Mouse (Mus musculus) layer of hippocampus, adult 11-12 months (tissue): Measurements from ENCODE around the gene Mrpl43.
"Not testable (repeated sequence)": the region's sequence is repeated elsewhere in the genome, so short reads cannot be mapped to it uniquely, and the experiment has no call there.

Experiments used
- DNase-seq: peaks from one replicate; pipeline ENCODE4 v3.0.0; 2022; ENCODE audit warnings: low spot score

Mrpl43 gene

DNA sequence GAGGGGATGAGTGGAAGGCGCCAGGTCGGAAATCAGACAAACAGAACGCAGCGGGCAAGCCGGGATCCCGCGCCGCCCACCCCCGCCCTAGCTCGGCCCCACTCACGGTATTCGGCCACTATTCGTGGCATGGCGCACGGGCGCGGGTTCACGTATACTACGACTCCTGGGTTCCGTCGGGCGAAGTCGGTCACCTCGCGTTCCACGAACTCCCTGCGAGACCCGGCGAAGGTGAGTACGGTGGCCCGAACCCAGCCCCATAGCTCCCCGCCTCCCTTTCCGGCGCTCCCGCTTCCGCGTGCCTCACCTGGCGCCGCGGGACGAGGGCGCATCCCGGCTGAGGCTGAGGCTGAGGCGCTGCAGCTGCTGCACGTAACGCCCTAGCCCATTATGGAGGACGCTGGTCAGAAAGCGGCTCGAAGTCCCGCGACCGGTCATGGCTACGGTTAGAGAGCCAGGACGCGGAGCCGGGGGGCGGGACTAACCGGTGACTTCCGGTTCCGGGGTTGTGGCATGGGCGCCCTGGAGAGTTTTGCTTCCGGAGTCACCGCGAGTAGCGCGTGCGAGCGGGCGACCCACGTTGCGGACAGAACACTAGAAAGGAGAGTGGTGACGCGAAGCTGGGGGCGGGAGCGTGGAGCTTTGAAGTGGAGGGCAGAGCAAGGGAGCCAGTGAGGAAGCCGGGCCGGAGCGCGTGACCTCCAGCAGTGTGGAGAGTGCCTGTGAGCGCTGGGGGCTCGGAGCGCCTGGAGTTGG, at the start of gene Mrpl43:
Mrpl43 (minus strand) TSS at position 486 of the 756 bp plus-strand sequence.
- peak; percentile 97 for DNase-seq

DNA sequence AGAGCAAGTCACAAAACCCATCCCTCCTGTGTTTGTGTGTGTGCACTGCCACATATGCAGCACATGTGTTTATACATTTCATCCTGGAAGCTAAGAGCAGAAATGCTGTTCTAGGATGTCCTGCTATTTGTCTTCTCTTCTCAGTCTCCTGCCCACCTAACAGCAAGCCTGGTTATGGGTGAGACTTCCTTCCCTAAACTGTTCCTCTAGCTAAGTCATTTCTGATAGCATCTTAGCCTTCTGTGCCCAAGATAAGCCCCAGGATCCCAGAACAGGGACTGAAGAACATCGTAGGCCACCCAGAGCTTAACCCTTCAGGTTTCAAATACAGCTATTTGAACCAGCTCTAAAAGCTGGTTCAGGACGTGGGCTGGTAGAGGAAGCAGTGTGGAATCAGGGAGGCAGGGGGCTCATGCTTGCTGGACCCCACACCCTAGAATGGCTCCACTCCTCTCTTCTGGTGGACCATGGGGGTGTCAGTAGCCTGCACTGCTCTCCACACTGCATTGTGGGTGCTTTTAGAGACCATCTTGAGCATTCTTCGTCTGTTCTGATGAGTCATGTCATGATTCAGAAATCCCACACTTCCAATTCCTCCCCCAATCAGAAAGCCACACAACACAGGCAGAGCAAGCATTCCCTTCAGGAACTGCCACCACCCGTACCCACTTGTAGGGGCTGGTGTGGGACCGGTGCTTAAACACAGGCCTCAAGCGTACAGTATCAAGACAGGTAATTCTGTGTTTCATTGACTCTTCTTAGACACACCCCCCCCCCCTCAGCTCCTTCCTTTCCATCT, 48.8 kb upstream of the Mrpl43 start:
- no peak for DNase-seq

DNA sequence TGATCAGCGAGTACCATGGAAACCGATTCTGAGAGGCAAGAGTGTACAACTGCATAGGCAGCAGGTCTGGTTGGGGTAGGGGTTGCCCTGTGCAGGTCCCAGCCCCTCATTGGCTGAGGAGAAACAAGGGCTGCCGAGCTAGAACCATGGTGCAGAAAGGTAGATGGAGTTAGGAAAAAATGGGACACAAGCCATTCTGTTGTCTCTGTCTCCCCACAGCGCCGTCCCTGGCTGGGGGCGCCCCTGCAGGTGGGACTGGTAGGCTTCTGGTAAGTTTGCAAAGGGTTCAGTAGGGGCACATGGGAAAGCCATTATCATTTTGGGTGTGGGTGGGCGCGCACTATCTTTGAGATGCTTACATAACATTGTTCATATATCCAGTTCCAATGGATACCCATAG, 47.2 kb upstream of the Mrpl43 start:
- no peak for DNase-seq

DNA sequence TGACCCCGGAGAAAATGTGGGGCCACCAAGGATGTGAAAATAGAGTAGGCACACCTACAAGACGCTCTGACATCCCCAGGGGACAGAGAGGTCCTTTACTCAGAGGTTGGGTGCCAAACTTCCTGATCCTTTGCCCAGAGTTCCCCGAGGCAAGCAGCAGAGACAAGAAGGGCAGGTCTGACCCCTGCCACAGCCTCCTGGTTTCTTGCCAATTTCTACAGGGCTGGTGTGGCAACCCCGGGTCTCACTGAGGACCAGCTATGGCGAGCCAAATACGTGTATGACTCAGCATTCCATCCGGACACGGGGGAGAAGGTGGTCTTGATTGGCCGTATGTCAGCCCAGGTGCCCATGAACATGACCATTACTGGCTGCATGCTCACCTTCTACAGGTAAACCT, 43.3 kb upstream of the Mrpl43 start:
- no peak for DNase-seq

DNA sequence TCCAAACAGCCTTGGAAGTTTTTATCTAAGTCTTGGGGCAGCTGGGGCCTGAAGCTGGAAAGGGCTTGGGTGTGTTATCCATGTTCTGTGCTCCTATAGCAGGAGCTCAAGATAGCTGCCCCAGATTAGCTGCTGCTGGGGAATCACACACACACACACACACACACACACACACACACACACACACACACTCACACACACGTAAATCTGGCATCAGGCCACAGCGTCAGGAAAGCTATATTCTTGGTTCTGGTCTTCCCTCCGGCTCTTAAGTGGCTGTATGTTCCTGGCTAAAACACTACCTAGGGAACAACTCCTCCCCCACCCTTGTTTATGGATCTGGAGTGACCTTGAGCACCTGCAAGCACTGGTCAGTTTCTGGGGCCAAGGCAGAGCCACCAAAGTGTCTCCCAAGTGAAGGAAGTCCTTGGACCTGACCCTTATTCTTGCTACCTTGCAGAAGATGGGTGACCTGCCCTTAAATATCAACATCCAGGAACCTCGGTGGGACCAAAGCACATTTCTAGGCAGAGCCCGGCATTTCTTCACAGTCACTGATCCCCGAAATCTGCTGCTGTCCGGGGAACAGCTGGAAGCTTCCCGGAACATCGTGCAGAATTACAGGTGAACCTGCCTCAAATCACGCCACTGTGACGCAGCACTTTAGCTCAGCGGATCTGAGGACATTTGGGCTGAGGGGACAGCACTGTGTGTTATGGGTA, 42.6 kb upstream of the Mrpl43 start:
- DNase-seq, result no peak

DNA sequence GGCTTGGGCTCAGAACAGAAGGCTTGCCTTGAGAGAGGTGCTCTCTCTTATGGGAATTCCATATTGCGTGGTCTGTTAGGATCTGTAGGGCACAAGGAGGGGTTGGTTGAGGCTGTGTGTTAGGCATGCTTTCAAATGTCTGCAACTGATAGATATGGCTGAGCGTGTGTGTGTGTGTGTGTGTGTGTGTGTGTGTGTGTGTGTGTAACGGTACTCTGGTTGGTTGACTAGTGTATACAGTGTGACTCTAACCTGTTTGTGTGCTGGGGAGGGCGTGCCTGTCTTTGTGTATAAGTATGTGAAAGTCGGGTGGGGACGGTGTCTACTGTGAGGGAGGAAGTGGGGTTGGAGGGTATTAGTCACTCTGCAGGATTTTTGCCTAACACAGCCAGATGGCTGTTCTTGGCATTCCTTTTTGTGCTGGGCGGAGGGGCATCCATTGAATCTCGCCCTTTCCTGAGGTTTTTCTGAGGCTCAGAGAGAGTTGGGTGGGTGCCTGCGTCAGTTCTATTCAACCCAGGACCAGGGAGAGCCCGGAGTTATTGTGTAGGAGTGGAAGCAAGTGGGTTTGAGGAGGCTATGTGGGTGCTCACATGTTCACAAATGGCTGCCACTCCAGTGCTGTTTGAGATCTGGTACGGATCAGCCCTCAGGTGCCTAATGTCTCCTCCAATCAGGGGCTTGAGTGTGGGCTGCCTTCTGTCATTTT, 41.8 kb upstream of the Mrpl43 start:
- DNase-seq, result peak; percentile 82

DNA sequence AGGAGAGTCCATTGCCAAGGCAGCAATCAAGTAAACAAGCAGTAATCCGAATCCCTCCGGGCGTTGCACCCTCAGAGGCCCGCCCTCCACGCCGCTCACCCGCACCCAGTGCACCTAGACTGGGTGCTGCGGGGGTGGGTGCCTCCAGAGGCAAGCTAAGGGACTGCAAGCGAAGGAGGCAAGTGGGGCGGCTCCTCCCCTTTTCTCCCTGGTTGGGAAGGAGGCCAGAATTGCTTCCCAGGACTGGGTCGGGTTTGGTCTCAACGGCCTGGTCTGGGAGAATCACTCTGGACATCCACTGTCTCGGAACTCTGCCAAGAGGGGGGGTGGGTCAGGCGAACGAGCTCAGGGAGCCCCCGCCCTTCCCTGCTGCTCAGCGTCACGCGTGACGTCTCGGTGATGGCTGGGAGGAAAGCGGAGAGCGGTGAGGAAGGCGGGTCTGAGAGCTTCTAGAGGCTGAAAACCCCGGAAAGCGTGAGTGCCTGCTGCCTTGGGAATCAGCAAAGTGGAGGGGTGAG, 41.2 kb upstream of the Mrpl43 start, which contains the start of gene Sfxn3:
Sfxn3 (plus strand) TSS at position 87 of the 518 bp plus-strand sequence.
- peak; percentile 93 for DNase-seq

DNA sequence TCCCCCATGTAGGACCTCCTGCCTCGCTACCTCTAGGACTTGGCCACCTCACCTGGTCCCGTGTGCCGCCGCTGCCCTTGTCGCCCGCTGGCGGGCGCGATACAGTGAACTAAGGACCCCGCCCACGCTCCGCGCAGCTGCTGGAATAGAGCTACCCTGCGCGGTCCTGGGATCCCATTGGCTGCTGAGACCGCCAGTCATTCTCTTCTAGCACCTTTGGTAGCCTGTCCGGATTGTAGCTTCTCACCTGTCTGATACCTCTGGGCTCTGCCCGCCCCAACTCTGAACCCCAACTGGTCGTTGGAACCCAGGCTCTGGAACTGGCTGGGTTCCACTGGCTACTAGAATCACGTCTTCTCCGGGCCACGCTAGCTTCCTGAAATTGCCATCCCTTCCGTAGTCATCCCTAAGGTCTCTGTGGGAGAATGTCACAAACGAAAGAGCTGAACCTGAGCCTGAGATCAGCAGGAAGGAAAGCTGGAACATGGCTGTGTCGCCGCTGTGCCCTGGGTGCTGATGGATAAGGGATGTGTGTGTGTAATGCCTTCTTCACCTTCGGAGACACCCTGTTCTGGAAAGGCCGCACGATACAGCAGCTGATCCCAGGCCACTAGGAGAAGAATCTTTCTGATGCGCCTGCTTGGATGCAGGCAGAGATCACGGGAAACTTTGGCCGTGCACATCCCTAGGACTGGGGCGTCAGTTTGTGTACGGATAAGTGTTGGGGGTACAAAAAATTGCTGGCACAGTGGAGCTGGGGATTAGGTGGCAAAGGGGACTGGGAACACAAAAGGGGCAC, 40.5 kb upstream of the Mrpl43 start:
- DNase-seq, result peak; percentile 88

DNA sequence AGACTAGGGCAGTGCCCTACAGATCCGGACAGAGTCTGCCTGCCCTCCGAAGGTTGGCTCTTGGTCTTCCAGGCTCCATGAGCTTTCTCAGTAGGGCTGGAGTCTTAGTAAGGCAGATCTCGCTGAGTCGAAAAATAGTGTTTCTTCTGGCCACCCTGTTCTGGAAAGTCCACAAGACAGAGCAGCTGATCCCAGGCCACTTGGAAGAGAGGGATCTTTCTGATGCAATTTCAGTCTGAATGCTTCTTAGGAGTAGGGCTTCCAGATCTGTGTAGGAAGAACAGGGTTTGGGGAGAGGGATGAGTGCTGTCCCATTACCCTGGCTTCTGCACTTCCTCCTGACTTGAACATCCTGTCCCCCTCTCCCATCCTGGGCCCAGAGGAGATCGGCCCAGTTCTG, 39.4 kb upstream of the Mrpl43 start, which contains the start of gene Pdzd7:
Pdzd7 (minus strand) TSS at position 67 of the 400 bp plus-strand sequence.
- no peak for DNase-seq

DNA sequence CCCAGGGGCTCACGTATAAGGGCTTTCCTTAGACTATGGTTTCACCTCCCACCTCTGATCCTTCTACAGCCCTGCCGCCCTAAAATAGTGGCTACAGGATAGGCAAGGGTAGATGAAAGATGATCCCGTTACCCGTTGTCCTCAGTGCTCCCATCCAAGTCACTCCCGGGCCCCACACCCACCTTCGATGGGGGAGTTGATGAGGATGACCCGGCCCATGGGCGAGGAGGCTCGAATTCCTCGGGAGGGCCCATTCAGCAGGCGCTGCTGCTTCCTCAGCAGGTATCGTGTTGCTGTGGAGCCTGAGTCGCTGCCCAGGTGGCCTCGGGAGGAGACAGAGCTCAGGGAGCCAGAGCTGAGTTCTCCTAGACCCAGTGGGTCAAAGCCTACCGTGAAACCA, 39.0 kb upstream of the Mrpl43 start:
- no peak for DNase-seq

DNA sequence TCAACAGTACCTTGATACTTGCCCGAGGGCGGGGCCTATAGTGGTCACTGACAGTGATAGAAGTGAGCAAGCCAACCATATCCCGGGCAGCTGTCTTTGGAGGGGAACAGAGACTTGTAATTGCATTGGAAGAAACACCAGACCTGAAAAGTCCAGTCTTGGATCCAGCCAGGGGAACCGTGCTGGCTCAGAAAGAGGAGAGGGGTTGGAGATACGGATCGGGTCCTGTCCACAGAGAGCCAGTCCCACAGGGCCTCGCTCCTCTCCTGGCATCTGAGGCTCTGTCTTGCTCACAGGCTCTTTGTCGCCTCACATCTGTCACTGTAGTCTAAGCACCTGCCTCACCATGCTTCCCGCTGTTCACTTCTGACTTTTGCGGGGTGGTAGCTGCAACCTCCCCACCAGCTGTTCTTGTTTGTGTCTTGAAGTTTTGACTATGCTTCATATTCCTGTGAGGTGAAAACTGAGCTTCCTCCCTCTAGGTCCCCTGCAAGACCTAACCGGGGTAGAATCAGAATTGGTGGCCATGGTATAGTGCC, 38.2 kb upstream of the Mrpl43 start:
- no peak for DNase-seq

DNA sequence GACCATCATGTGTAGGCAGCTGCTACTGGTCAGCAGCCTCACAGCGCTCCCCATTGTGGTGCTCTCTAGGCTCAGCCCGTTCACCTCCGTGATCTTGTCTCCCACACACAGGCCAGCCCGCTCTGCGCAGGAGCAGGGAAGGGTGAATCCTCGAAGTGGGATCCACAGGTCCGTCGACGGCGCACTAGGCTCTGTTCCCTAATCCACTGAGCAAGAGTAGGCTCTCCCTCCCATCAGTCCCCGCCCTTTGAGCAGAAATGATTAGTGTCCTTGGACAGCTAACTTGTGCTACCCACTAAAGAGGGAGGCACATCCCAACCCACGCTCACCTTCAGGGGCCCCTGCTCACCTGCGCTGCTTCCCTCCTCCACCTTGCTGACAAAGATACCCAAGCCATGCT, 34.0 kb upstream of the Mrpl43 start:
- no peak for DNase-seq

DNA sequence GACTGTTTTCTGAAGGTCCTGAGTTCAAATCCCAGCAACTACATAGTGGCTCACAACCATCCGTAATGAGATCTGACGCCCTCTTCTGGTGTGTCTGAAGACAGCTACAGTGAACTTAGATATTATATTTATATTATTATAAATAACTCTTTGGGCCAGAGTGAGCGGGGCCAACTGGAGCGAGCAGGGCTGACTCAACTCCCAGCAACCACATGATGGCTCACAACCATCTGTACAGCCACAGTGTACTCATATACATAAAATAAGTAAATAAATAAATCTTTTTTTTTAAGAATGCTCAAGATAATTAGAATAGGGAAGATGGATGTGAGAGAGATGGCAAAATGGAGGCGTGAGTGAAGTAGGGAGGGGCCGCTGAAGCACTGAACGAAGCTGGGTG, 32.0 kb upstream of the Mrpl43 start:
- DNase-seq, result not testable (repeated sequence)

DNA sequence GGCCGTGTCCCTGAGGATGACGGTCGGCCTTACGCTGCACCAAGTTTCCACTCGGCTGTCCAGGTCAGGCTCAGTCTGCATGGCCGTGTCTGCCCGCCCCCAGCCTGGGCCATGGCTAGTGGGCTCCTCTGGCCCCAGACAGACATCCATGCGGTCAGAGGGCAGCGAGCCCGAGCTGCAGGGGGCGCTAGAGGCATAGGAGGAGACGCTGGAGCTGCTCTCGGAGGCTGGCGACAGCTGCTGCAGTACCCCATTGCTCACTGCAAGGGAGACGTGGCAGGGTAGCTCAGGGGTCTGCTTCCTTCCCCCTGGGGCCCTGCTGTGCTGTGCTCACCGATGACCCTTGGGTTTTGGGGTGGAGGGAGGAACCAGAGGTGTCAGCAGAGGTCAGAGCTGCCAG, 30.6 kb upstream of the Mrpl43 start:
- DNase-seq, result no peak

DNA sequence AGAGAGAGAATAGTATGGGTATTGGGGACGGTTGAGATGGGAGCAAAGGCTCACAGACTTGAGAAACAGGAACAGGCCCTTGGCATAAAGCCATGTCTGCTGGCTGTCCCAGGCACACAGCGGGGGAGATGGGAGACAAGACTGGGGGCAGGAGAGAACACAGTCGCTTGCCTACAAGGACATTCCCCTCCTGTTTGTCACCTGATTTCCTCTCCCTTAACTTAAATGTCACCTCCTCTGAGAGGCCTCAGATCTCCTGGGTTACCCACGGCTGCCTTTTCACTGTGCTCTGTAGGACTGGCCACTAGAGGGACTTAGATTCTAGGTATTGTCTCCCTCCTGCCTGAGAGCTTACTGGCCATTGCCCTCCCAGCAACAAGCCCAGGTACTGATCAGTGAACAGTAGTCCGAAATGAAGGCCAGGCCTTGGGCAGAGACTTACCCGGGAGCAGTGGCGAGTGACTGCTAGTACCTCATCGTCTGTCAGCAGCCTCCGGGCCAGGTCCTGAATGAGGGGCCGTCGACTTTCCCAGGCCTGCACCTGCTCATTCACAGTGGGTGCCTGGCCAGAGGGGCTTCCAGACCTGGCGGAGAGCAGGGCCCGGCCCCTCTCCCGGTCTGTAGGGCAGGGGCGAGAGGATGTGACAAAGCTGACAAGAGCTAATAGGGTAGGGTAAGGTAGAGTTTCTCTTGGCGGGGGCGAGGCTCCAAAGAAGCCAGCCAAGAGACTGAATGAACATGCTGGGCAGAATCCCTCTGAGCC, 26.5 kb upstream of the Mrpl43 start:
- DNase-seq, result no peak

DNA sequence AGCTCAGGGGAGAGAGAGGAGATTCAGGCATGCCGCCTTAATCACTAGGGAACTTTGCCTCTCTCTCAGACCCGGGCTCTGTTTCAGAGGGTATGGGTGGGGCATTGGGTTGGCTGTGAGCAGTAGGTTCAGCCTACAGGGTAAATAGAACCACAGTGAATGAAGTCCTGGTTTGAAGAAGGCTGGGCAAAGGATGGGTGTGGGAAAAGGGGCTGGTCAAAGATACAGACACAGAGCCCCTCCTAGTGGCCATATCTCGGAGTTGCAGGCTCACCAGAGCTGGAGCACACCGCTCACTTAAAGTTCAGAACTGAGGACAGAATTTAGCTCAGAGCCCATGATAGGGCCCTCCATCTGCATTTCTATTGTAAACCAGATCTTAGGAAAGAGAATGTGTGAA, 25.5 kb upstream of the Mrpl43 start:
- peak; percentile 86 for DNase-seq

DNA sequence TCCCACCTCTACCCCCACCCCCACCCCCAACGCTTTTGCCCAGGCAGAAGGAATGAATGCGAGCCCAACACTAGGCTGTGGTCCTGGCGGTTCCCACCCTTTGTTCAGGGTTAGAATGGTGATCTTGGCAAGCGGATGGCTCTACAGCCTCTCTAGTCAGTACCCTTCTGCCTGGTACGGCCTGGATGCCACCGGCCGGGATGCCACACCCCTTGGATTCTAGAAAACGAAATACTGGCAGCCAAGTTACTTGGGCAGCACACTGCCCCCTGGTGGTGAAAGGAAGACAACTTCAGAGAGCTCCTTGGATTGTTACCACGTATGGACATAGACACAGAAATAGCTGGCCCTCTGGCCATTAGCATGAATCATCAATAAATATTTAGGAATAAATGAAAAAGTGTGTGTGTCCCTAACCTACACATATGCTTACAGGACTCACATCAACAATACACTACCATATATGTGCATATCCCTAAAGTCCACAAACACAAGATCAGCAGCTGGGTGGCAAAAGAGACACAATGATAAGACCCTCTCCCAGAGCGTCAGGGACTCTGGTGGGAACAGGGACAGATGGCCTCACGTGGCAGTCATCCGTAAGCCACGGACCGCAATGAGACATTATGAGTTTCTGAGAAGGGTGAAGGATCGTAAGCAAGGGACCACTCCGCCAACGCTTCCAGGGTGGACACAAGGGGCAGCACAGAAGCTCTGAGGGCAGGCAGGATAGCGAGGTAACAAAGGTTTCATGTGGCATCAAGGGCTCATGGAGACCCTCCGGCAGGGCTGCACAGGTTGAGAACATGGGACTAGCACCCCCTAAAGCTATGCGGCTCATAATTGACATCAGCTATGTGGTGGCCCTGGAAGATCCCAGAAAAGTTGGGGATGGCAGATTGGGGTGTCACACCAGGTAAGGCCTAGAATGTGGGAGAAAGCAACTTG, 24.8 kb upstream of the Mrpl43 start:
- peak; percentile 89 for DNase-seq

DNA sequence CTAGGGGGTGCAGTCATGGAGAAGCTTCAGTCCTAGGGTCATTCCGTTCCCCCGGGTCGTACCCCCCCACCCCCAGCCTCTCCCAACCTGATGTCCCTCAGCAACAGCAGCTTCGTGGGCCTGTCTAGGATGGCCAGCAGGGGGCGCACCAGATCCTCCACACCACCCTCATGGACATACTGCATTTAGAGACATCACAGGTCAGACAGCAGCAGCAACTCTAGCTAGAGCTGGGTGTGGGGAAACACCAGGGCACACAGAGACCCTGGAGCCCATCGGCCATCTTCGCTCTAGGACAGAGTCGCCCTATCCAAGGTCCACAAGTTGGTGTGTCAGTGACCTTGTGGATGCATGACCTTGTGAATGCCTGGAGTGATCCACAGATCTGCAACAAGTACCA, 23.9 kb upstream of the Mrpl43 start:
- peak; percentile 76 for DNase-seq

DNA sequence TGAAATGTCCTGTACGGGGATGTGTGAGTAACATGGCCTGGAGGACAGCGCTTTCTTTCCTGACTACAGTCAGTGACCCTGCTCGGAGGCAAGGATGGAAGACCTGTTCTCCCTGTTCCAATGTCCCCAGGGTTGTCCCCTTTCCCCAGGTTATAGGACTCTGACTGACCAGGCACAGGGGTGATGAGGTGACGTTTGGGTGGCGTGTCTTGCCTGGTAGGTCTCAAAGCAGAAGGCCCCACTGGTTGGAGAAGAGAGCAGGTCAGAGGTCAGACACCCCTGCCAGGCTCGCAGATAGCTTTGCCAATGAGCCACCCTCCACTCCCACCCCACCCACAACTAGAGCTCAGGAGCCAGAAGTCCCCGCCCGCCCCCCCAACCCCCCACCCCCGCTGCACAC, 23.3 kb upstream of the Mrpl43 start:
- no peak for DNase-seq
